Mouse (Mus musculus) CD4-positive, CD25-positive, alpha-beta regulatory T cell, adult 2 months (primary cell): ENCODE results near the gene Tsr3.

Experiments used
- DNase-seq: peaks from one replicate; pipeline ENCODE4 v3.0.0-alpha.2; 2012; ENCODE audit warnings: low read depth, low spot score

The Tsr3 gene

GRCm38 (mm10) chr17:25243131-25243780 is 3.3 kb downstream of the Tsr3 start:
- DNase-seq, result no peak

- DNase-seq, result no peak
These were observed 4.3 kb downstream of the Tsr3 start for GRCm38 (mm10) chr17:25244239-25244638.

- DNase-seq, result peak; percentile 44
These were observed 8.2 kb downstream of the Tsr3 start for GRCm38 (mm10) chr17:25248033-25248750.

GRCm38 (mm10) chr17:25250181-25250835 is 10.3 kb downstream of the Tsr3 start:
- DNase-seq, result no peak

- no peak for DNase-seq
These were observed 12.7 kb downstream of the Tsr3 start for GRCm38 (mm10) chr17:25252643-25253042.

GRCm38 (mm10) chr17:25253760-25254159 is 13.8 kb downstream of the Tsr3 start:
- DNase-seq, result no peak

- DNase-seq, result peak; percentile 35
These were observed 15.1 kb downstream of the Tsr3 start for GRCm38 (mm10) chr17:25255110-25255509.

- peak; percentile 43 for DNase-seq
These were observed 16.3 kb downstream of the Tsr3 start, which contains the start of gene Baiap3 for GRCm38 (mm10) chr17:25256140-25256754. Baiap3 (minus strand) TSS chr17:25256364.

GRCm38 (mm10) chr17:25257804-25258261 is 17.9 kb downstream of the Tsr3 start:
- peak; percentile 77 for DNase-seq

GRCm38 (mm10) chr17:25264453-25264852 is 24.5 kb downstream of the Tsr3 start:
- DNase-seq, result no peak

- DNase-seq, result no peak
These were observed 30.9 kb downstream of the Tsr3 start for GRCm38 (mm10) chr17:25270795-25271335.

GRCm38 (mm10) chr17:25272326-25272725 is 32.4 kb downstream of the Tsr3 start:
- peak; percentile 38 for DNase-seq

- DNase-seq, result peak; percentile 93
These were observed 33.2 kb downstream of the Tsr3 start for GRCm38 (mm10) chr17:25272951-25273705.

- peak; percentile 97 for DNase-seq
These were observed 33.9 kb downstream of the Tsr3 start for GRCm38 (mm10) chr17:25273706-25274501.

- DNase-seq, result no peak
These were observed 34.8 kb downstream of the Tsr3 start, which contains the start of gene Ube2i for GRCm38 (mm10) chr17:25274571-25275346. Ube2i (minus strand) TSS chr17:25274622.

- no peak for DNase-seq
These were observed 35.9 kb downstream of the Tsr3 start for GRCm38 (mm10) chr17:25275833-25276232.

GRCm38 (mm10) chr17:25282133-25282532 is 42.2 kb downstream of the Tsr3 start:
- DNase-seq, result peak; percentile 74

GRCm38 (mm10) chr17:25285033-25285432 is 45.1 kb downstream of the Tsr3 start:
- peak; percentile 90 for DNase-seq

GRCm38 (mm10) chr17:25288842-25289241 is 48.9 kb downstream of the Tsr3 start:
- DNase-seq, result peak; percentile 69
